Mouse (Mus musculus) thymus, postnatal 25 days (tissue): ENCODE results near the gene Fam3b.

Experiments
- DNase-seq: peaks from one replicate; pipeline ENCODE4 v3.0.0; 2022

Fam3b gene

GRCm38 (mm10) chr16:97478655-97479054 lies 36.0 kb downstream of the Fam3b start:
- DNase-seq = no peak

- no peak for DNase-seq
These were observed 38.1 kb downstream of the Fam3b start for GRCm38 (mm10) chr16:97476524-97476923.

- no peak for DNase-seq
These were observed 39.0 kb downstream of the Fam3b start for GRCm38 (mm10) chr16:97475581-97475980.

GRCm38 (mm10) chr16:97474671-97475070 lies 39.9 kb downstream of the Fam3b start:
- no peak for DNase-seq

- DNase-seq = no peak
These were observed 46.4 kb downstream of the Fam3b start for GRCm38 (mm10) chr16:97467993-97468791.

GRCm38 (mm10) chr16:97467472-97467871 lies 47.1 kb downstream of the Fam3b start:
- DNase-seq = no peak

- DNase-seq = no peak
These were observed 48.2 kb downstream of the Fam3b start for GRCm38 (mm10) chr16:97466182-97466957.

GRCm38 (mm10) chr16:97462481-97463181 lies 52.0 kb downstream of the Fam3b start, which contains the start of gene Mx1:
Gene Mx1, minus strand, starts transcription at chr16:97462907.
- DNase-seq = peak; percentile 21

- DNase-seq = no peak
These were observed 53.3 kb downstream of the Fam3b start for GRCm38 (mm10) chr16:97461271-97461670.

GRCm38 (mm10) chr16:97459831-97460230 lies 54.8 kb downstream of the Fam3b start:
- no peak for DNase-seq

- no peak for DNase-seq
These were observed 67.2 kb downstream of the Fam3b start for GRCm38 (mm10) chr16:97447386-97447785.

- peak; percentile 30 for DNase-seq
These were observed 70.8 kb downstream of the Fam3b start for GRCm38 (mm10) chr16:97443670-97444263.

- DNase-seq = no peak
These were observed 72.6 kb downstream of the Fam3b start for GRCm38 (mm10) chr16:97441967-97442366.

- no peak for DNase-seq
These were observed 76.4 kb downstream of the Fam3b start for GRCm38 (mm10) chr16:97438191-97438590.

- DNase-seq = no peak
These were observed 77.1 kb downstream of the Fam3b start for GRCm38 (mm10) chr16:97437448-97438056.

GRCm38 (mm10) chr16:97434206-97434605 lies 80.4 kb downstream of the Fam3b start:
- no peak for DNase-seq

GRCm38 (mm10) chr16:97431328-97431727 lies 83.3 kb downstream of the Fam3b start:
- DNase-seq = no peak

- DNase-seq = no peak
These were observed 84.5 kb downstream of the Fam3b start for GRCm38 (mm10) chr16:97430091-97430490.

GRCm38 (mm10) chr16:97428026-97428425 lies 86.6 kb downstream of the Fam3b start:
- DNase-seq = no peak

GRCm38 (mm10) chr16:97423627-97424026 lies 91.0 kb downstream of the Fam3b start:
- no peak for DNase-seq

GRCm38 (mm10) chr16:97421671-97422070 lies 92.9 kb downstream of the Fam3b start:
- no peak for DNase-seq
